9 mouse cellular contexts compared by ENCODE assay signal in the genomic region with DNA sequence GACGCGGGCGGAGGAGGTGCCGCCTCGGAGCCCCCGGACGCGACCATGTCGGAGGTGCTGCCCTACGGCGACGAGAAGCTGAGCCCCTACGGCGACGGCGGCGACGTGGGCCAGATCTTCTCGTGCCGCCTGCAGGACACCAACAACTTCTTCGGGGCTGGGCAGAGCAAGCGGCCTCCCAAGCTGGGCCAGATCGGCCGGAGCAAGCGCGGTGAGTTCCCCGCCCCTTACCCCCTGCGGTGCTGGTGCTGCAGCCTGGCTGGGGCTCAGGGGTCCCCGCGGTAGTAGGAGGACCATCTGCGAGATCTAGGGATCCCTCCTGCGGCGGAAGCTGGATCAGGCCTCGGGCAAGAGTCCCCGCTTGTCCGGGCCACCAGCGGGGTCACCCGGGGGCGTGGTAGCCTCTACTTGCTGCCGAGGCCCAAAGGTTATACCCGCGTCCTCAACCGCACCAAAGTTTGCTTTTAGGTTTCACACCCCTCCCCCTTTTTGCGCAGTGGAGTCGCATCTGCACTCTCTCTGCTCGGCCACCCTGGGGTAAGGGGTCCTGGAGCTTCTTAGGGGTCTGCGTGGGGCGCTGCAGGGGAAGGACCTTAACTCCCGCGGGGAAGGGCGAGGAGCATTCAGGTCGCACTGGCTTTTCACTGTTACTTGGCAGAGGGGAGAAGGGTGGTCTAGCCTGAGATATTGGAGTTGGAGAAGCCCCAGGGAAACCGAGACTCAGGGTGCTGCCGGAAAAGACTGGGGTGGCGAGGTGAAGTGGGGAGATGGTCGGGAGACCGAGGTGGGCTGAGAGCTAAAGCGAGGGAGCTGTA. TPM values are rescaled to one million over a fixed set of nuclear protein-coding genes. Genes with fewer than 3 reads are reported as not detected.
DNase-seq lines count a peak whose midpoint lies in the region; ATAC-seq lines count a peak whose summit lies in the region.
"Had no signal": no experiment of that assay in that cellular context is flagged by ENCODE, and none has a peak within 500 bp of the region (broad histone marks: within the 10 kb centered on the region; RNA-seq: fewer than 3 reads in every experiment).

No protein-coding gene starts in this region.

- H3K27ac ChIP-seq in lung, embryonic 15.5 days = peak overlapping the region; percentile 86
- H3K27ac ChIP-seq in stomach, embryonic 16.5 days (ENCODE audit: low read length) = peak overlapping the region; percentile 85
- H3K27ac ChIP-seq: macrophage had no signal

- peak; percentile 4; the same call in 1 of the 2 replicates for ATAC-seq in lung, embryonic 15.5 days (ENCODE audit: borderline replicate concordance, extremely low read depth, low FRiP score, low TSS enrichment)
- peak; percentile 6; the same call in 1 of the 2 replicates for ATAC-seq in stomach, embryonic 16.5 days (ENCODE audit: insufficient read depth, low FRiP score)

- intact Hi-C loops in gastrocnemius, postnatal 14 days (cut with DNase I; ENCODE audit: low total_unique reads) = no loop called here

- under 1% methylated on average over 58 of the region's 58 CpGs for WGBS in lung, embryonic 15.5 days
- WGBS in stomach, embryonic 16.5 days = under 1% methylated on average over 58 of the region's 58 CpGs

- H3K4me3 ChIP-seq in lung, embryonic 15.5 days = peak overlapping the region; percentile 84
- peak overlapping the region; percentile 81 for H3K4me3 ChIP-seq in stomach, embryonic 16.5 days (replicated peaks; ENCODE audit: low read length)

- no peaks in the 10 kb centered on the region for H3K9me3 ChIP-seq in lung, embryonic 15.5 days
- no peaks in the 10 kb centered on the region for H3K9me3 ChIP-seq in stomach, embryonic 16.5 days (replicated peaks; ENCODE audit: control insufficient read depth, low read length)

- peaks cover 18% of the 10 kb centered on the region; the same call in 1 of the 2 replicates for H3K27me3 ChIP-seq in lung, embryonic 15.5 days
- no peaks in the 10 kb centered on the region for H3K27me3 ChIP-seq in stomach, embryonic 16.5 days (ENCODE audit: control insufficient read depth, insufficient read depth, low read length)

- H3K36me3 ChIP-seq in lung, embryonic 15.5 days = no peaks in the 10 kb centered on the region
- no peaks in the 10 kb centered on the region for H3K36me3 ChIP-seq in stomach, embryonic 16.5 days (ENCODE audit: control insufficient read depth, insufficient read depth, low read length)

- DNase-seq in right cerebral cortex, postnatal 4 days = peak; percentile 51
- DNase-seq in right cerebral cortex, postnatal 36 days (ENCODE audit: low spot score in 2 of 2) = no peak
- DNase-seq in cerebellum, adult 18-20 months = peak; percentile 61 to 76
- DNase-seq in gastrocnemius, postnatal 14 days = peak; percentile 34
- peak; percentile 70 for DNase-seq in kidney, adult 11 months
- DNase-seq in spleen, postnatal 36 days (ENCODE audit: low spot score in 2 of 2) = no peak

- H3K9ac ChIP-seq in lung, embryonic 15.5 days = peak overlapping the region; percentile 83
- H3K9ac ChIP-seq in stomach, embryonic 16.5 days (ENCODE audit: low read length) = peak overlapping the region; percentile 90

- peaks cover 40% of the 10 kb centered on the region for H3K4me1 ChIP-seq in lung, embryonic 15.5 days
- H3K4me1 ChIP-seq in stomach, embryonic 16.5 days (ENCODE audit: control insufficient read depth, insufficient read depth, low read length) = peaks cover 28% of the 10 kb centered on the region

- peak overlapping the region; percentile 94 for H3K4me2 ChIP-seq in lung, embryonic 15.5 days
- H3K4me2 ChIP-seq in stomach, embryonic 16.5 days (ENCODE audit: low read depth, low read length) = peak overlapping the region; percentile 87

RNA-seq across cellular contexts. Expression of a gene that starts 1.2 kb away (rescaled TPM):
- total RNA-seq in gastrocnemius, postnatal 14 days (2021) = 1 to 10 TPM; 4.4 to 4.6 TPM
- 2.8 and 2.9 TPM in 2 replicates for polyA plus RNA-seq in lung, embryonic 15.5 days (2015; fragmentation: Nextera tagmentation; extraction: Ambion mirVana)
- polyA plus RNA-seq in stomach, embryonic 16.5 days (2015; fragmentation: Nextera tagmentation; extraction: Ambion mirVana) = 2.8 and 3.2 TPM in 2 replicates
- polyA plus RNA-seq: macrophage had no signal

RNA-seq across cellular contexts. Expression of a gene that starts 20.9 kb away (rescaled TPM):
- 10 to 100 TPM; 31.1 to 34.2 TPM for total RNA-seq in gastrocnemius, postnatal 14 days (2021)
- 17.6 and 18.3 TPM in 2 replicates for polyA plus RNA-seq in lung, embryonic 15.5 days (2015; fragmentation: Nextera tagmentation; extraction: Ambion mirVana)
- polyA plus RNA-seq in stomach, embryonic 16.5 days (2015; fragmentation: Nextera tagmentation; extraction: Ambion mirVana) = 18.6 and 22.2 TPM in 2 replicates

RNA-seq across cellular contexts. Expression of a gene that starts 59.0 kb away (rescaled TPM):
- under 1 TPM in 1 of 2 experiments, not detected in 1; 0.08 TPM for total RNA-seq in gastrocnemius, postnatal 14 days (2021)
- not detected in 2 replicates for polyA plus RNA-seq in lung, embryonic 15.5 days (2015; fragmentation: Nextera tagmentation; extraction: Ambion mirVana)
- not detected in 2 replicates for polyA plus RNA-seq in stomach, embryonic 16.5 days (2015; fragmentation: Nextera tagmentation; extraction: Ambion mirVana)
- polyA plus RNA-seq: macrophage had no signal

Comparison
In these comparisons a context has a peak if more than half of its experiments do, and no peak if none do; other contexts are left out.
1. DNase-seq: peak in right cerebral cortex, postnatal 4 days (single experiment), cerebellum, adult 18-20 months (2 of 2), gastrocnemius, postnatal 14 days (single experiment) and kidney, adult 11 months (single experiment); none in right cerebral cortex, postnatal 36 days (0 of 2) and spleen, postnatal 36 days (0 of 2).